Mouse (Mus musculus) brown adipose tissue, adult 24 weeks (tissue): Measurements from ENCODE around the gene Cntln. TPM values are rescaled to one million over a fixed set of nuclear protein-coding genes. Genes with fewer than 3 reads are reported as not detected.

ENCODE experiments used
- H3K27ac ChIP-seq: fragments of 200-500 bp; replicated peaks from 2 replicates; pipeline ENCODE4 v1.5.1; 2012; ENCODE audit warnings: low read depth, mild to moderate bottlenecking, low read length
- H3K4me1 ChIP-seq: fragments of 200-500 bp; 2 replicates; pipeline ENCODE4 v1.6.1; 2012; ENCODE audit warnings: low read length, mixed read lengths; ENCODE audit not compliant: control insufficient read depth, insufficient read depth, insufficient read length
- H3K4me3 ChIP-seq: fragments of 200-500 bp; 2 replicates; pipeline ENCODE4 v1.5.1; 2012; ENCODE audit warnings: low read depth, mild to moderate bottlenecking, low read length, moderate library complexity; ENCODE audit not compliant: insufficient read depth
- polyA plus RNA-seq: library from polyadenylated mRNA; stranded (reverse); fragments of >200 nt; gene quantifications from 2 replicates; pipeline ENCODE4 v1.2.4, GENCODE M21; 2012; ENCODE audit not compliant: missing spikeins, insufficient read depth, insufficient read length

Cntln gene
- polyA plus RNA-seq, 1 experiment, result 1.8 TPM

- Histone ChIP-seq H3K27ac (no peak overlapping the region), H3K4me1 (no peaks in the 10 kb centered on the region), H3K4me3 (no peak overlapping the region)
Measured at GRCm38 (mm10) chr4:85151881-85152280, 267.8 kb downstream of the Cntln start.

DNA sequence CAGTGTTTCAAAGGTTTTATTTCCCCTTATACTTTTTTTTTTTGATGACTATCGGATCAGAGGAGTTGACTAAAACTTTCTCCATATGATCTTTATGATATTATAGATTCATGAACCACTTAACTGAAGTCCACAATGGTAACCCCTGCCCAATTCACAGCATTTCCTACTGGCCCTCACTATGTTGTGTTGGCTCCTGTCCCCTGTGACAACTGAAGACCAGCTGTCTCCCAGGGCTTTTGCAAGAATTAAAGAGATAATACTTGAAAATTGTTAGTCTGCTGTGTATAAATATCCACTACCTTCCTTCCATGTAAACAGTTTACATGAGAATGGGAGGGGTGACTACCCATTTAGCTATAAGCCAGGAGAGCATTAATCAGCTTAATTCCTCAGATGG, 270.3 kb downstream of the Cntln start:
- Histone ChIP-seq H3K27ac (no peak overlapping the region), H3K4me1 (no peaks in the 10 kb centered on the region), H3K4me3 (no peak overlapping the region)

GRCm38 (mm10) chr4:85161156-85161555, 277.0 kb downstream of the Cntln start:
- no peak overlapping the region for H3K4me3 ChIP-seq
- H3K27ac ChIP-seq, result no peak overlapping the region
- H3K4me1 ChIP-seq, result no peaks in the 10 kb centered on the region

GRCm38 (mm10) chr4:85162468-85163312, 278.6 kb downstream of the Cntln start:
- H3K4me1 ChIP-seq, result no peaks in the 10 kb centered on the region
- no peak overlapping the region for H3K27ac ChIP-seq
- no peak overlapping the region for H3K4me3 ChIP-seq

DNA sequence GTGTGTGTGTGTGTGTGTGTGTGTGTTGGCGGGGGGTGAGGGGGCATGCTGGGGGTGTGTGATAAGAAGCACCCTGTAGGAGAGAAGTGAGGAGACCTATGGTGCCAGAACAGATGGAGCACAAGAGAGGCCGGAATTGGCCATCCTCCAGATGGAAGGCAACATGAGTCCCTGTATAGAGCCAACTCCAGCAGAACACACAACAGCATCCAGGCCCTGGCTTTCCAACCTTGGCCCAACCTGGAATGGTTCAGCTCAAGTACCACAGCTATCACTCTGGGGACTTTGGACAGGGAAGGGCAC, 279.2 kb downstream of the Cntln start:
- Histone ChIP-seq H3K27ac (no peak overlapping the region), H3K4me3 (no peak overlapping the region), H3K4me1 (no peaks in the 10 kb centered on the region)

DNA sequence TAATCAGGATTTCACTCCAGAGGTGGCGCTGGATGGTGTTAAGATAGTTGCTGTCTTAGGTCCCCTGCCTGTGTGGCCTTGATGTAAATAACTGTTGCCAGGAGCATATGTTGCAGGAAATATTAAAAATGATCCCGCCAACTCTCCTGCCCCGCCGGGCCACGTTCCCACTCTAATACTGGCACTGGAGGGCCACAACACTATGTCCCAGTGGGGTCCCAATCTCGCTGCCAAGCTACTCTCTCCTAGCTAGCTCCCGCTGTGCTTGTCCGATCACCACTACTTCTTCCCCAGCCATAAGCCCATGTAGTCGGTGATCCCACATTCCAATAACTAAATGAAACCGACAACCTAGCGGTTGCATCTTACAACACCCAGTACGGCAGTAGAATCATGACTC, 283.9 kb downstream of the Cntln start:
- no peak overlapping the region for H3K4me3 ChIP-seq
- no peak overlapping the region for H3K27ac ChIP-seq
- H3K4me1 ChIP-seq, result no peaks in the 10 kb centered on the region

DNA sequence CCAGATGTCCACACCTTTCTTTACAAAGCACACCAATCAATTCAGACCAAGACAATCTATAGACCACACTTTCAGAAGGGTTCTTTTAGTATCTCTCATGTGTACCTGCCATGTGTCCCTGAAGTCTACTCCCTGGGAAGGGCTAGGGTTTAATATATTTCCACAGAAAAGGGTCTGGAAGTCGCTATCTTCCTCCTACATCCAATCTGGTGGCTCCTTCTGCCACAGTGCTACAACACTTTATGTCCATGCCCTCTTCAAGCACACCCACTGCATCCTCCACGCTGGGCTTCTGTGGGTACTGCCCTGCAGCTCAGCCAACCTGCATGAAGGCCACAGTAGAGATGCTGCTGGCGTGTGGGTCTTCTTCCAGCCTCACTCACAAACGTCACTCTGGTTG, 291.4 kb downstream of the Cntln start:
- no peaks in the 10 kb centered on the region for H3K4me1 ChIP-seq
- H3K27ac ChIP-seq, result no peak overlapping the region

GRCm38 (mm10) chr4:85178394-85179051, 294.4 kb downstream of the Cntln start:
- Histone ChIP-seq H3K27ac (no peak overlapping the region), H3K4me3 (no peak overlapping the region), H3K4me1 (no peaks in the 10 kb centered on the region)

More for the DNA sequence above, 291.4 kb downstream of the Cntln start:
- H3K4me3 ChIP-seq, result no peak overlapping the region

Other genes starting within 250 kb of the Cntln start
- 2.0 and 2.2 TPM in 2 replicates for gene Bnc2, start 209.0 kb upstream of the Cntln start, polyA plus RNA-seq